ENCODE assay signal across 23 mouse cellular contexts in genomic region chr12:10600111-10600510, GRCm38 (mm10).
"Had no signal": no experiment of that assay in that cellular context is flagged by ENCODE, and none has a peak within 500 bp of the region (broad histone marks: within the 10 kb centered on the region; RNA-seq: fewer than 3 reads in every experiment).

No protein-coding gene starts in this region.

- H3K27me3 ChIP-seq: heart, embryonic 12.5 days; intestine, embryonic 15.5 days; limb, embryonic 13.5 days; limb, embryonic 15.5 days; liver, embryonic 12.5 days had no signal

- H3K4me1 ChIP-seq: heart, embryonic 10.5 days; heart, embryonic 12.5 days; intestine, embryonic 15.5 days; limb, embryonic 13.5 days; limb, embryonic 15.5 days; liver, embryonic 12.5 days had no signal

- H3K4me2 ChIP-seq: heart, embryonic 12.5 days; intestine, embryonic 15.5 days; limb, embryonic 13.5 days; limb, embryonic 15.5 days; liver, embryonic 12.5 days had no signal

- H3K4me3 ChIP-seq: gastrocnemius, adult 2 months; heart, embryonic 10.5 days; heart, embryonic 12.5 days; intestine, embryonic 15.5 days; layer of hippocampus, adult 2 months; left cerebral cortex, adult 2 months; limb, embryonic 13.5 days; limb, embryonic 15.5 days; liver, embryonic 12.5 days had no signal

- DNase-seq: gastrocnemius, adult 2 months; gastrocnemius, postnatal 10 days; gastrocnemius, postnatal 25 days; heart, adult 18-20 months; heart, postnatal 10 days; heart, postnatal 4 days; kidney, adult 18-20 months; kidney, adult 8-10 months; kidney, postnatal 10 days; kidney, postnatal 25 days; kidney, postnatal 4 days; left cerebral cortex, postnatal 4 days had no signal

- H3K9me3 ChIP-seq: heart, embryonic 10.5 days; heart, embryonic 12.5 days; intestine, embryonic 15.5 days; limb, embryonic 13.5 days; limb, embryonic 15.5 days; liver, embryonic 12.5 days had no signal

- H3K36me3 ChIP-seq: heart, embryonic 10.5 days; heart, embryonic 12.5 days; intestine, embryonic 15.5 days; limb, embryonic 13.5 days; limb, embryonic 15.5 days; liver, embryonic 12.5 days had no signal

- H3K9ac ChIP-seq: heart, embryonic 12.5 days; intestine, embryonic 15.5 days; limb, embryonic 13.5 days; limb, embryonic 15.5 days; liver, embryonic 12.5 days had no signal

- H3K27ac ChIP-seq: gastrocnemius, adult 2 months; heart, embryonic 10.5 days; intestine, embryonic 15.5 days; layer of hippocampus, adult 2 months; left cerebral cortex, adult 2 months; limb, embryonic 13.5 days; limb, embryonic 15.5 days; liver, embryonic 12.5 days had no signal

- ATAC-seq: forebrain, embryonic 16.5 days; inflammation-experienced regulatory T-cells, adult 6 months; intestine, embryonic 15.5 days; intestine, postnatal 0 days; liver, embryonic 12.5 days had no signal
